Mouse (Mus musculus) myocyte (in vitro differentiated cells): ENCODE measurements around the gene Sptbn2.

Experiments used
- MAX ChIP-seq: IDR thresholded peaks from one replicate; pipeline ENCODE4 v1.6.1; 2011; ENCODE audit warnings: low read depth, mild to moderate bottlenecking, control low read depth
- MYOD1 ChIP-seq, 3 experiments: IDR thresholded peaks; one replicate each; pipeline ENCODE4 v1.6.1; 2011; ENCODE audit warnings: control low read depth in 2 of 3, low read depth in 2 of 3, mild to moderate bottlenecking in 2 of 3, moderate library complexity in 1 of 3; ENCODE audit not compliant: insufficient read length in 2 of 3, control insufficient read depth in 1 of 3
- POLR2A ChIP-seq: IDR thresholded peaks from one replicate; pipeline ENCODE4 v1.6.1; 2011; ENCODE audit warnings: low read depth, mild to moderate bottlenecking, control low read depth, moderate library complexity; ENCODE audit not compliant: insufficient read length
- POLR2AphosphoS2 ChIP-seq: IDR thresholded peaks from one replicate; pipeline ENCODE4 v1.6.1; 2011; ENCODE audit warnings: low read depth, control low read depth; ENCODE audit not compliant: insufficient read length
- REST ChIP-seq: IDR thresholded peaks from one replicate; pipeline ENCODE4 v1.6.1; 2011; ENCODE audit warnings: mild to moderate bottlenecking, control low read depth, moderate library complexity; ENCODE audit not compliant: insufficient read depth, insufficient read length
- TCF12 ChIP-seq: IDR thresholded peaks from one replicate; pipeline ENCODE4 v1.6.1; 2011; ENCODE audit warnings: mild to moderate bottlenecking, control low read depth; ENCODE audit not compliant: poor library complexity, insufficient read depth, severe bottlenecking
- USF1 ChIP-seq: IDR thresholded peaks from one replicate; pipeline ENCODE4 v1.6.1; 2011; ENCODE audit warnings: low read depth, mild to moderate bottlenecking, control low read depth, moderate library complexity

- no peak for TF ChIP-seq TCF12
- no peak for TF ChIP-seq MAX
- no peak for TF ChIP-seq POLR2A
- TF ChIP-seq MYOD1 (IDR thresholded peaks at IDR 0.05; ENCODE audit: control insufficient read depth in 1 of 3, insufficient read length in 2 of 3, low read depth in 2 of 3): no peak
- TF ChIP-seq USF1: no peak
- no peak for TF ChIP-seq POLR2AphosphoS2
- TF ChIP-seq REST: no peak
Measured at GRCm38 (mm10) chr19:4743524-4743923, 32.6 kb downstream of the Sptbn2 start.
